Mouse (Mus musculus) lung, embryonic 14.5 days (tissue): ENCODE measurements around the gene Ubn1. TPM values are rescaled to one million over a fixed set of nuclear protein-coding genes. Genes with fewer than 3 reads are reported as not detected.

Source experiments
- ATAC-seq: fragments of 200-750 bp; cut with Nextera tagmentation; 2 replicates; pipeline ENCODE4 v1.8.0; 2017; ENCODE audit warnings: mild to moderate bottlenecking, moderate TSS enrichment, moderate library complexity; ENCODE audit not compliant: insufficient read depth
- DNase-seq: peaks from one replicate; pipeline ENCODE4 v3.0.0-alpha.2; 2015
- H3K27ac ChIP-seq: fragments of 300-500 bp; sonication (generic); 2 replicates; pipeline ENCODE4 v1.5.1; 2014; ENCODE audit warnings: low read depth, mild to moderate bottlenecking, moderate library complexity
- H3K27me3 ChIP-seq: fragments of 300-500 bp; sonication (generic); 2 replicates; pipeline ENCODE4 v1.6.1; 2014; ENCODE audit warnings: low read length, control low read depth; ENCODE audit not compliant: insufficient read depth
- H3K36me3 ChIP-seq: fragments of 300-500 bp; sonication (generic); 2 replicates; pipeline ENCODE4 v1.6.1; 2014; ENCODE audit warnings: control low read depth; ENCODE audit not compliant: insufficient read depth
- H3K4me1 ChIP-seq: fragments of 300-500 bp; sonication (generic); 2 replicates; pipeline ENCODE4 v1.6.1; 2014; ENCODE audit warnings: antibody characterized with exemption, control low read depth; ENCODE audit not compliant: insufficient read depth
- H3K4me2 ChIP-seq: fragments of 300-500 bp; sonication (generic); 2 replicates; pipeline ENCODE4 v1.6.1; 2014; ENCODE audit warnings: mild to moderate bottlenecking
- H3K4me3 ChIP-seq: fragments of 300-500 bp; sonication (generic); 2 replicates; pipeline ENCODE4 v1.5.1; 2014; ENCODE audit warnings: low read depth, low read length
- H3K9ac ChIP-seq: fragments of 300-500 bp; sonication (generic); 2 replicates; pipeline ENCODE4 v1.6.1; 2014
- H3K9me3 ChIP-seq: fragments of 300-500 bp; sonication (generic); 2 replicates; pipeline ENCODE4 v1.6.1; 2016; ENCODE audit warnings: low read depth, low read length, control low read depth
- CTCF ChIP-seq: IDR thresholded peaks from 2 replicates; pipeline ENCODE4 v1.5.1; 2016; ENCODE audit warnings: antibody characterized with exemption, low read depth
- WGBS: fragments of 180-500 bp; shearing (Covaris S2); extraction: QIAGEN DNeasy Blood & Tissue Kit; methylation state at CpG from one replicate; pipeline ENCODE4 v1.1.7; 2014; 5-methylcytosine and 5-hydroxymethylcytosine counted together
- polyA plus RNA-seq: library from polyadenylated mRNA; unstranded; fragments of >200 nt; fragmentation: Nextera tagmentation; extraction: Ambion mirVana; gene quantifications from 2 replicates; pipeline ENCODE4 v1.2.1, GENCODE M21; 2014

Ubn1 gene
- polyA plus RNA-seq, 1 experiment from 2014 or later: 27.3 TPM

- H3K9me3 ChIP-seq: no peaks in the 10 kb centered on the region
- no peaks in the 10 kb centered on the region for H3K36me3 ChIP-seq
- 82% methylated on average over 3 of the region's 3 CpGs for WGBS
- no peaks in the 10 kb centered on the region for H3K4me1 ChIP-seq
- no peak overlapping the region for H3K9ac ChIP-seq
- no peak overlapping the region for H3K4me2 ChIP-seq
- H3K4me3 ChIP-seq: no peak overlapping the region
- TF ChIP-seq CTCF: no peak
- no peak overlapping the region for H3K27ac ChIP-seq
- DNase-seq: no peak
- no peak for ATAC-seq
- H3K27me3 ChIP-seq: no peaks in the 10 kb centered on the region
These were observed 61.2 kb downstream of the Ubn1 start for GRCm38 (mm10) chr16:5111021-5111420.

GRCm38 (mm10) chr16:5113002-5113550, 63.2 kb downstream of the Ubn1 start:
- no peak for ATAC-seq
- Histone ChIP-seq H3K27ac (no peak overlapping the region), H3K4me1 (no peaks in the 10 kb centered on the region), H3K4me2 (no peak overlapping the region), H3K27me3 (no peaks in the 10 kb centered on the region), H3K9ac (no peak overlapping the region), H3K4me3 (no peak overlapping the region), H3K36me3 (no peaks in the 10 kb centered on the region), H3K9me3 (no peaks in the 10 kb centered on the region)
- WGBS: 37% methylated on average over 4 of the region's 4 CpGs
- no peak for TF ChIP-seq CTCF
- DNase-seq: no peak

- no peaks in the 10 kb centered on the region for H3K9me3 ChIP-seq
- no peak overlapping the region for H3K4me3 ChIP-seq
- no peaks in the 10 kb centered on the region for H3K36me3 ChIP-seq
- no peak overlapping the region for H3K27ac ChIP-seq
- 48% methylated on average over 2 of the region's 2 CpGs for WGBS
- TF ChIP-seq CTCF: no peak
- no peaks in the 10 kb centered on the region for H3K27me3 ChIP-seq
- no peaks in the 10 kb centered on the region for H3K4me1 ChIP-seq
- ATAC-seq: no peak
- DNase-seq: no peak
- H3K9ac ChIP-seq: no peak overlapping the region
- no peak overlapping the region for H3K4me2 ChIP-seq
These were observed 63.7 kb downstream of the Ubn1 start for GRCm38 (mm10) chr16:5113582-5113981.

- no peak for ATAC-seq
- H3K9me3 ChIP-seq: no peaks in the 10 kb centered on the region
- no peak for TF ChIP-seq CTCF
- no peak overlapping the region for H3K4me3 ChIP-seq
- H3K9ac ChIP-seq: no peak overlapping the region
- no peaks in the 10 kb centered on the region for H3K36me3 ChIP-seq
- no peak for DNase-seq
- no peaks in the 10 kb centered on the region for H3K4me1 ChIP-seq
- 64% methylated on average over 4 of the region's 4 CpGs for WGBS
- no peak overlapping the region for H3K27ac ChIP-seq
- no peaks in the 10 kb centered on the region for H3K27me3 ChIP-seq
- H3K4me2 ChIP-seq: no peak overlapping the region
These were observed 69.5 kb downstream of the Ubn1 start for GRCm38 (mm10) chr16:5119385-5119784.

GRCm38 (mm10) chr16:5119845-5120244, 70.0 kb downstream of the Ubn1 start:
- H3K4me2 ChIP-seq: no peak overlapping the region
- no peaks in the 10 kb centered on the region for H3K4me1 ChIP-seq
- H3K27ac ChIP-seq: no peak overlapping the region
- WGBS: 72% methylated on average over 4 of the region's 4 CpGs
- no peak overlapping the region for H3K4me3 ChIP-seq
- DNase-seq (no peak), ATAC-seq (no peak)
- H3K9me3 ChIP-seq: no peaks in the 10 kb centered on the region
- H3K27me3 ChIP-seq: no peaks in the 10 kb centered on the region
- H3K36me3 ChIP-seq: no peaks in the 10 kb centered on the region
- no peak overlapping the region for H3K9ac ChIP-seq
- TF ChIP-seq CTCF: no peak

- no peak for TF ChIP-seq CTCF
- ATAC-seq: no peak
- no peaks in the 10 kb centered on the region for H3K27me3 ChIP-seq
- no peak overlapping the region for H3K4me2 ChIP-seq
- H3K9ac ChIP-seq: no peak overlapping the region
- no peaks in the 10 kb centered on the region for H3K9me3 ChIP-seq
- WGBS: 48% methylated on average over 6 of the region's 6 CpGs
- no peaks in the 10 kb centered on the region for H3K36me3 ChIP-seq
- DNase-seq: no peak
- H3K27ac ChIP-seq: no peak overlapping the region
- no peak overlapping the region for H3K4me3 ChIP-seq
- no peaks in the 10 kb centered on the region for H3K4me1 ChIP-seq
These were observed 73.6 kb downstream of the Ubn1 start for GRCm38 (mm10) chr16:5123476-5123875.

GRCm38 (mm10) chr16:5130196-5130595, 80.3 kb downstream of the Ubn1 start:
- DNase-seq (no peak), ATAC-seq (no peak)
- no peak overlapping the region for H3K9ac ChIP-seq
- peaks cover 7% of the 10 kb centered on the region; the same call in 1 of the 2 replicates for H3K4me1 ChIP-seq
- H3K27me3 ChIP-seq: peaks cover 43% of the 10 kb centered on the region
- H3K27ac ChIP-seq: no peak overlapping the region
- TF ChIP-seq CTCF: no peak
- no peaks in the 10 kb centered on the region for H3K36me3 ChIP-seq
- H3K4me2 ChIP-seq: no peak overlapping the region
- 45% methylated on average over 2 of the region's 2 CpGs for WGBS
- no peaks in the 10 kb centered on the region for H3K9me3 ChIP-seq
- no peak overlapping the region for H3K4me3 ChIP-seq
